Mouse (Mus musculus) liver, adult 2 months (tissue): ENCODE data around the gene Arhgap35.

ENCODE experiments used
- CTCF ChIP-seq: fragments of 200-500 bp; IDR thresholded peaks from 2 replicates; pipeline ENCODE4 v1.5.1; 2011; ENCODE audit warnings: low read depth, low read length, control low read depth
- POLR2A ChIP-seq: fragments of 200-500 bp; IDR thresholded peaks from 2 replicates; pipeline ENCODE4 v1.6.1; 2011; ENCODE audit warnings: low read length, control low read depth; ENCODE audit not compliant: insufficient read depth; ENCODE audit errors: extremely low read depth

DNA sequence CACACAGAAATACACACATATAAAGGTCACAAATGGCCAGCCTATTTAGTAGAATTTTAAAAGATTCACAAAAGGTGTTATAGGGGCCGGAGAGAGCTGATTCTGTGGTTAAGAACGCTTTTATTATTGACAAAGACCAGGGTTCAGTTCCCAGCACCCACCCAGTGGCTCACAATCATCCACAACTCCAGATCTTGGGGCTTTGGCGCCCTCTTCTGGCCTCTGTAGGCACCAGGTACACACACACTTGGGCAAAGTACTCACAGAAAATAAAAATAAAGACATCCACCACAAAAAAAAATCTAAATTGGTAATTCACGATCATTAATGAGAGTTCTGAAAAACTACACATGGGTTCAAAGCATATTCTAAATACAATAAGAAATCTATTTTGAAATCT is 17.1 kb upstream of the Arhgap35 start:
- TF ChIP-seq POLR2A (no peak), CTCF (no peak)
